Mouse (Mus musculus) lung, postnatal 36 days (tissue): ENCODE measurements around the gene Zfp618.

Experiments
- DNase-seq: peaks from one replicate; pipeline ENCODE4 v3.0.0; 2022; ENCODE audit warnings: mixed read lengths

Zfp618 gene

GRCm38 (mm10) chr4:62965497-62966302 is at the start of gene Zfp618:
Zfp618 (plus strand) TSS chr4:62965573.
- DNase-seq: no peak

GRCm38 (mm10) chr4:62917056-62917455 is 48.3 kb upstream of the Zfp618 start:
- DNase-seq: no peak

GRCm38 (mm10) chr4:62933798-62934197 is 31.6 kb upstream of the Zfp618 start:
- DNase-seq: no peak

- no peak for DNase-seq
These were observed 29.7 kb upstream of the Zfp618 start for GRCm38 (mm10) chr4:62935589-62936218.

GRCm38 (mm10) chr4:62941961-62942892 is 23.1 kb upstream of the Zfp618 start:
- DNase-seq: no peak

- peak; percentile 25 for DNase-seq
These were observed 21.0 kb upstream of the Zfp618 start for GRCm38 (mm10) chr4:62944326-62944879.

- peak; percentile 8 for DNase-seq
These were observed 1.6 kb upstream of the Zfp618 start for GRCm38 (mm10) chr4:62963806-62964205.

GRCm38 (mm10) chr4:62964844-62965496 is 403 bp upstream of the Zfp618 start:
- no peak for DNase-seq

- no peak for DNase-seq
These were observed 4.2 kb downstream of the Zfp618 start for GRCm38 (mm10) chr4:62969526-62969925.

- peak; percentile 21 for DNase-seq
These were observed 6.6 kb downstream of the Zfp618 start for GRCm38 (mm10) chr4:62971991-62972390.

- no peak for DNase-seq
These were observed 7.7 kb downstream of the Zfp618 start for GRCm38 (mm10) chr4:62973086-62973485.

- DNase-seq: no peak
These were observed 9.5 kb downstream of the Zfp618 start for GRCm38 (mm10) chr4:62974901-62975300.

GRCm38 (mm10) chr4:62975541-62975940 is 10.2 kb downstream of the Zfp618 start:
- no peak for DNase-seq

GRCm38 (mm10) chr4:62977454-62977853 is 12.1 kb downstream of the Zfp618 start:
- no peak for DNase-seq

GRCm38 (mm10) chr4:62978501-62978911 is 13.1 kb downstream of the Zfp618 start:
- DNase-seq: no peak

GRCm38 (mm10) chr4:62981572-62981971 is 16.2 kb downstream of the Zfp618 start:
- DNase-seq: no peak

GRCm38 (mm10) chr4:62983556-62983955 is 18.2 kb downstream of the Zfp618 start:
- DNase-seq: no peak

- no peak for DNase-seq
These were observed 26.0 kb downstream of the Zfp618 start for GRCm38 (mm10) chr4:62991336-62991735.

- DNase-seq: no peak
These were observed 27.8 kb downstream of the Zfp618 start for GRCm38 (mm10) chr4:62993190-62993589.

GRCm38 (mm10) chr4:62997606-62998005 is 32.2 kb downstream of the Zfp618 start:
- no peak for DNase-seq

- peak; percentile 64 for DNase-seq
These were observed 33.1 kb downstream of the Zfp618 start for GRCm38 (mm10) chr4:62998431-62998835.

- no peak for DNase-seq
These were observed 33.5 kb downstream of the Zfp618 start for GRCm38 (mm10) chr4:62998908-62999307.
